8 mouse cellular contexts compared by ENCODE assay signal in genomic region chr12:75309756-75310155, GRCm38 (mm10). TPM values are rescaled to one million over a fixed set of nuclear protein-coding genes. Genes with fewer than 3 reads are reported as not detected.
DNase-seq lines count a peak whose midpoint lies in the region; ATAC-seq and TF ChIP-seq lines count a peak whose summit lies in the region.

No protein-coding gene starts in this region.

- H3K4me1 ChIP-seq in embryonic facial prominence, embryonic 15.5 days: peaks cover 18% of the 10 kb centered on the region
- no peaks in the 10 kb centered on the region for H3K4me1 ChIP-seq in hindbrain, embryonic 11.5 days (replicated peaks; ENCODE audit: control insufficient read depth, insufficient read depth, low read length)
- peaks cover 11% of the 10 kb centered on the region for H3K4me1 ChIP-seq in limb, embryonic 14.5 days (ENCODE audit: control insufficient read depth, insufficient read depth, low read length)

- H3K4me2 ChIP-seq in embryonic facial prominence, embryonic 15.5 days (replicated peaks): peak overlapping the region; percentile 84
- no peak overlapping the region for H3K4me2 ChIP-seq in hindbrain, embryonic 11.5 days (replicated peaks; ENCODE audit: low read depth, low read length)
- peak overlapping the region; percentile 73 for H3K4me2 ChIP-seq in limb, embryonic 14.5 days (replicated peaks; ENCODE audit: low read depth, low read length, severe bottlenecking)

- no peak for TF ChIP-seq POLR2A in limb, embryonic 14.5 days (IDR thresholded peaks at IDR 0.05; ENCODE audit: borderline replicate concordance, extremely low read depth, insufficient read depth, insufficient read length)

- peak overlapping the region; percentile 44; the same call in 1 of the 2 replicates for H3K27ac ChIP-seq in embryonic facial prominence, embryonic 15.5 days (replicated peaks)
- no peak overlapping the region for H3K27ac ChIP-seq in hindbrain, embryonic 11.5 days (ENCODE audit: low read depth, low read length)
- no peak overlapping the region for H3K27ac ChIP-seq in limb, embryonic 14.5 days (replicated peaks; ENCODE audit: low read depth, low read length)

- H3K79me2 ChIP-seq in C2C12 (ENCODE audit: control insufficient read depth, insufficient read depth): no peaks in the 10 kb centered on the region

- peak; percentile 19 for DNase-seq in hindbrain, embryonic 11.5 days (ENCODE audit: low spot score)
- DNase-seq in limb, embryonic 14.5 days (ENCODE audit: low spot score): peak; percentile 37
- DNase-seq in retina, embryonic 14.5 days (ENCODE audit: low spot score): peak; percentile 19
- DNase-seq in right cerebral cortex, postnatal 4 days: no peak
- DNase-seq in cerebellum, adult 9-11 months: no peak

- no peak overlapping the region for H3K9ac ChIP-seq in embryonic facial prominence, embryonic 15.5 days
- no peak overlapping the region for H3K9ac ChIP-seq in hindbrain, embryonic 11.5 days (ENCODE audit: low read depth, low read length)
- H3K9ac ChIP-seq in limb, embryonic 14.5 days (ENCODE audit: low read depth, low read length, severe bottlenecking): peak overlapping the region; percentile 76; the same call in 1 of the 2 replicates

- H3K27me3 ChIP-seq in C2C12 (ENCODE audit: control insufficient read depth, insufficient read depth, insufficient read length): no peaks in the 10 kb centered on the region
- no peaks in the 10 kb centered on the region for H3K27me3 ChIP-seq in embryonic facial prominence, embryonic 15.5 days
- no peaks in the 10 kb centered on the region for H3K27me3 ChIP-seq in hindbrain, embryonic 11.5 days (ENCODE audit: control insufficient read depth, insufficient read depth, low read length)
- H3K27me3 ChIP-seq in limb, embryonic 14.5 days (ENCODE audit: control insufficient read depth, insufficient read depth, low read length): no peaks in the 10 kb centered on the region

- H3K4me3 ChIP-seq in C2C12 (ENCODE audit: insufficient read depth, poor library complexity, severe bottlenecking): peak overlapping the region; percentile 54
- H3K4me3 ChIP-seq in embryonic facial prominence, embryonic 15.5 days (replicated peaks): peak overlapping the region; percentile 55
- H3K4me3 ChIP-seq in hindbrain, embryonic 11.5 days (ENCODE audit: low read depth, low read length): no peak overlapping the region
- H3K4me3 ChIP-seq in limb, embryonic 14.5 days (replicated peaks; ENCODE audit: low read length): peak overlapping the region; percentile 53

- H3K36me3 ChIP-seq in C2C12 (ENCODE audit: control insufficient read depth, insufficient read depth): no peaks in the 10 kb centered on the region
- H3K36me3 ChIP-seq in embryonic facial prominence, embryonic 15.5 days: no peaks in the 10 kb centered on the region
- H3K36me3 ChIP-seq in hindbrain, embryonic 11.5 days (ENCODE audit: control insufficient read depth, insufficient read depth, low read length): no peaks in the 10 kb centered on the region
- no peaks in the 10 kb centered on the region for H3K36me3 ChIP-seq in limb, embryonic 14.5 days (ENCODE audit: control insufficient read depth, insufficient read depth, low read length)

- no peak for TF ChIP-seq CTCF in C2C12 (IDR thresholded peaks at IDR 0.05; ENCODE audit: control insufficient read depth, insufficient read depth, insufficient read length)

- H3ac ChIP-seq in C2C12 (ENCODE audit: control insufficient read depth, insufficient read length, low read depth): peak overlapping the region; percentile 54

- ATAC-seq in embryonic facial prominence, embryonic 15.5 days (ENCODE audit: insufficient number of reproducible peaks, low FRiP score, low TSS enrichment, low read depth): no peak
- no peak for ATAC-seq in hindbrain, embryonic 11.5 days (ENCODE audit: low FRiP score)
- no peak for ATAC-seq in limb, embryonic 14.5 days (ENCODE audit: low FRiP score, low read depth)
- no peak for ATAC-seq in erythroid progenitor cell, adult 5-6 weeks (replicated peaks; ENCODE audit: low FRiP score, poor library complexity, severe bottlenecking)

- 32% methylated on average over 6 of the region's 6 CpGs for WGBS in embryonic facial prominence, embryonic 15.5 days
- 58% methylated on average over 6 of the region's 6 CpGs for WGBS in hindbrain, embryonic 11.5 days
- 34% methylated on average over 6 of the region's 6 CpGs for WGBS in limb, embryonic 14.5 days

- H3K79me3 ChIP-seq in C2C12 (ENCODE audit: low read depth): no peaks in the 10 kb centered on the region

- H3K9me3 ChIP-seq in embryonic facial prominence, embryonic 15.5 days (replicated peaks): no peaks in the 10 kb centered on the region
- no peaks in the 10 kb centered on the region for H3K9me3 ChIP-seq in hindbrain, embryonic 11.5 days (ENCODE audit: control insufficient read depth, low read length)
- no peaks in the 10 kb centered on the region for H3K9me3 ChIP-seq in limb, embryonic 14.5 days (ENCODE audit: control insufficient read depth, low read length)

TF ChIP-seq in C2C12, 6 proteins besides CTCF, POLR2A, EP300 and RAD21:
- TF ChIP-seq MAX (IDR thresholded peaks at IDR 0.05): no peak
- no peak for TF ChIP-seq USF1 (IDR thresholded peaks at IDR 0.05; ENCODE audit: low read depth)
- no peak for TF ChIP-seq CEBPB (IDR thresholded peaks at IDR 0.05; ENCODE audit: low read depth)
- no peak for TF ChIP-seq FOSL1 (IDR thresholded peaks at IDR 0.05; ENCODE audit: insufficient read depth, low read length, poor library complexity, severe bottlenecking)
- no peak for TF ChIP-seq MYOG (IDR thresholded peaks at IDR 0.05; ENCODE audit: control insufficient read depth, extremely low read depth, insufficient read length)
- no peak for TF ChIP-seq MYOD1 (IDR thresholded peaks at IDR 0.05; ENCODE audit: control insufficient read depth, insufficient read length, low read depth)

RNA-seq across cellular contexts. Expression of gene Rhoj, which starts 1.6 kb away (rescaled TPM):
- 11.8 TPM for polyA plus RNA-seq in C2C12 (2012; fragmentation: generic; extraction: Trizol)
- polyA plus RNA-seq in embryonic facial prominence, embryonic 15.5 days (2015; fragmentation: Nextera tagmentation; extraction: Ambion mirVana): 62.4 and 71.3 TPM in 2 replicates
- 36.1 and 42.6 TPM in 2 replicates for polyA plus RNA-seq in hindbrain, embryonic 11.5 days (2014; fragmentation: Nextera tagmentation; extraction: Ambion mirVana)
- 80.1 and 81.1 TPM in 2 replicates for polyA plus RNA-seq in limb, embryonic 14.5 days (2012; rRNA removed)
- polyA plus RNA-seq in limb, embryonic 14.5 days (2014; fragmentation: Nextera tagmentation; extraction: Ambion mirVana): 90.3 and 99.9 TPM in 2 replicates
- not detected in 2 replicates for total RNA-seq in erythroid progenitor cell, adult 5-6 weeks (2015; ENCODE audit: low replicate concordance)
- total RNA-seq in erythroid progenitor cell, adult 5-6 weeks (2017; ENCODE audit: low replicate concordance): 0.26 and 18.1 TPM in 2 replicates

Comparison
In these comparisons a context has a peak if more than half of its experiments do, and no peak if none do; other contexts are left out.
1. DNase-seq: peak in hindbrain, embryonic 11.5 days (single experiment), limb, embryonic 14.5 days (single experiment) and retina, embryonic 14.5 days (single experiment); none in right cerebral cortex, postnatal 4 days (single experiment) and cerebellum, adult 9-11 months (single experiment).